Mouse (Mus musculus): ENCODE results near the gene Dcun1d2.

The Dcun1d2 gene

GRCm38 (mm10) chr8:13253413-13253812 is 34.5 kb downstream of the Dcun1d2 start:
- DNase-seq: no peak

- DNase-seq: no peak
These were observed 35.1 kb downstream of the Dcun1d2 start for GRCm38 (mm10) chr8:13252837-13253236.

- no peak for DNase-seq
These were observed 43.5 kb downstream of the Dcun1d2 start for GRCm38 (mm10) chr8:13244343-13244880.

- no peak for DNase-seq
These were observed 44.7 kb downstream of the Dcun1d2 start for GRCm38 (mm10) chr8:13242985-13243870.

GRCm38 (mm10) chr8:13240691-13241090 is 47.2 kb downstream of the Dcun1d2 start:
- DNase-seq: no peak

DNA sequence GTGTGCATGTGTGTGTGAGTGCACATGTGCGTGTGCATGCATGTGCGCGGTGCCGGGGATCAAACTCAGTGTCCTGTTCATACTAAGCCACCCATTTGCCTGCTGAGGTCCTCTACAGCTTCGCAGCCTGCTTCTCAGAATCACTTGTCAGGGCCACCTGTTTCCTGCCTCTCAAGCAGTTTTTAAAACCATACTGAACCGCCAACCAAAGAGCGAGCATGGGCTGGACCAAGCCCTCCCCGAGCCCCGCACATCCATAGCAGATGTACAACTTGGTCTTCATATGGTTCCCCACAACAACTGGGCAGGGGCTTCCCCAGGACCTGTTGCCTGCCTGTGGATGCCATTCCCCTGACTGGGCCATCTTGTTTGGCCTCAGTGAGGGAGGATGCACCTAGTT is 47.9 kb downstream of the Dcun1d2 start:
- DNase-seq: no peak

GRCm38 (mm10) chr8:13234803-13235202 is 53.1 kb downstream of the Dcun1d2 start:
- no peak for DNase-seq

- no peak for DNase-seq
These were observed 57.5 kb downstream of the Dcun1d2 start for GRCm38 (mm10) chr8:13230471-13230870.

DNA sequence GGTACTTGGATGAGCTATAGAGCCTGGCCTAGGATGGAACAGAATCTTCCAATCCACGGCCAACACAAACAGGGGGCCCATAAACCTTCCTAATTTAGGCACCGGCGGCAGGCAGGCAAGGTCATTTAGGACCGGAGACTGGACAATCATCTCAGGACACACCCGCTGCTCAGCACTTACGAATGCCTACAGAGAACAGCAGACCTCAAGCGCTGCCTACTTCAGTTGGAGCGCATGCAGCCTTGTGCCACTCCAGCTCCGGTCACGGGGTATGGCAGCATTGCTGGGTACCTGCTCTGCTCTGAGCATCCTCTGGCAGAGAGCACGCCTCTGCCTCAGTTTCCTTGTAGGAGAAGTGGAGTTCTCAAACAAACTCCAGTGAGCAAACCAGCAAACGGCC is 58.1 kb downstream of the Dcun1d2 start:
- no peak for DNase-seq

GRCm38 (mm10) chr8:13228923-13229610 is 58.9 kb downstream of the Dcun1d2 start:
- no peak for DNase-seq

DNA sequence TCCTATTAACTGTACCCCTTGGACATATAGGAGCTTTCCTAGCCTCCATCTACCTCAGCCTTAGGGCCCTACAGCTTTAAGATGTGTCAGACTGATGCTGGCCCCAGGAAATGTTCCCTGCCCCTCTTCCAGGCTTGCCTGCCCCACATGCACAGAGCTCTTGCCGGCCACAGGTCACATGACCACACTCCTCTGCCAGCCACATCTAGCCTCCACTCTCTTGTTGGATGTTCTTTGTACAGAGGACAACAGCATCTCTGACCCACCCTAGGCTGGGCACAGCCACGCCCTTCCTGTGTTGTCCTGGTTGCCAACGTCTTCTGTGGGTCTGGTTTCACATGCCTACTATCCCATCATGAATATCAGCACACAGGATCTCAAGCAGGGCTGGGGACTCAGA is 60.7 kb downstream of the Dcun1d2 start:
- DNase-seq: no peak

DNA sequence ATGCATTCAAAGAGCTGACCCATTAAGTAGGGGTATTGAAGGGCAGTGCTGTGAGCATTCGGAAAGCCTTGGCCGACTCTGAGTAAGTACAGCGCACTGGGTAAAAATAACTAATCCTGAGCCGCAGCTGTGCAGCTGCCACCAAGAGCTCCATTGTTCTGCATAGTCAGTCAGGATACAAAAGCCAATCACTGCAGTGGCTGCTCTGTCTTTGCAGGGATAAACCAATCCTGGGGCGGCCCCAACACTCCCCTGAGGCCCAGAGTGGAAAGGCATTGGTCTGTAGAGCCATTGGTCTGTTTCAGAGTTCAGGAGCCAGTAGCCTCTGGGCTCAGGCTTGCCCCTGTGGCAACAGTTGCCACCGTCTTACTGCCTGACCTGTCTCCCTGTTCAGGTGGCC is 61.6 kb downstream of the Dcun1d2 start:
- DNase-seq: no peak

DNA sequence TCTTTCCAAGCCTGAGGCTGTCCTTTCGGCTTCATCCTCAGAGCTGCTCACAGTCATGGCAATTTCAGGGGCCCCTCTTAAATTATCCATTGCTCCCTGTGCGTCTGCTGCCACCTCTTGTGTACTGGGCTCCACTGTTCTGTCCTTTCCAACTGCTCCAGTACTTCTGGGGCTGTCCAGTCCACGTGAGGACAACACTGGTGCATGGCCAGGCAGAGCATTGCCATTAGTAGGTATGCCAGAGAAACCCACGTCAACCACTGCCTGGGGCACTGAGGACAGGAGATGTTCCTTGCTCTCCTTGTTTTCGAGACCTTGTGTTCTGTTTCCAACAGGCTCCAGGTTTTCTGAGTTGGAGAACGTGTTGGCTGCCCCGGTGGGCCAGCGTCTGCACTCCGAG is 63.5 kb downstream of the Dcun1d2 start:
- DNase-seq: no peak

DNA sequence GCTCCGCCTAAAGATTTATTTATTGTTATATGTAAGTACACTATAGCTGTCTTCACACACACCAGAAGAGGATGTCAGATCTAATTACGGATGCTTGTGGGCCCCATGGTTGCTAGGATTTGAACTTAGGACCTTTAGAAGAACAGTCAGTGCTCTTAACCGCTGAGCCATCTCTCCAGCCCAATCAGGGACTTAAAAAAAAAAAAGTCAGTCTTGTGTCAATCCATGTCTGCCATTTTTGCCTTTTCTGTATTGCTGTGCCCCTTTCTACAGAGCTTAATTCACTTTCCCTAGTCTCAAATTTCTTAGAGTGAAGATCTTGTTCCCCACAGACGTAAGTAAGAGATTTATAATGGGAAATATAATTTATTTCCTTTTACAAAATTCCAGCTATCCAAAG is 69.5 kb downstream of the Dcun1d2 start:
- DNase-seq: no peak

GRCm38 (mm10) chr8:13217986-13218385 is 69.9 kb downstream of the Dcun1d2 start:
- DNase-seq: no peak

GRCm38 (mm10) chr8:13217093-13217492 is 70.8 kb downstream of the Dcun1d2 start:
- DNase-seq: no peak

- no peak for DNase-seq
These were observed 71.5 kb downstream of the Dcun1d2 start for GRCm38 (mm10) chr8:13216386-13216785.

DNA sequence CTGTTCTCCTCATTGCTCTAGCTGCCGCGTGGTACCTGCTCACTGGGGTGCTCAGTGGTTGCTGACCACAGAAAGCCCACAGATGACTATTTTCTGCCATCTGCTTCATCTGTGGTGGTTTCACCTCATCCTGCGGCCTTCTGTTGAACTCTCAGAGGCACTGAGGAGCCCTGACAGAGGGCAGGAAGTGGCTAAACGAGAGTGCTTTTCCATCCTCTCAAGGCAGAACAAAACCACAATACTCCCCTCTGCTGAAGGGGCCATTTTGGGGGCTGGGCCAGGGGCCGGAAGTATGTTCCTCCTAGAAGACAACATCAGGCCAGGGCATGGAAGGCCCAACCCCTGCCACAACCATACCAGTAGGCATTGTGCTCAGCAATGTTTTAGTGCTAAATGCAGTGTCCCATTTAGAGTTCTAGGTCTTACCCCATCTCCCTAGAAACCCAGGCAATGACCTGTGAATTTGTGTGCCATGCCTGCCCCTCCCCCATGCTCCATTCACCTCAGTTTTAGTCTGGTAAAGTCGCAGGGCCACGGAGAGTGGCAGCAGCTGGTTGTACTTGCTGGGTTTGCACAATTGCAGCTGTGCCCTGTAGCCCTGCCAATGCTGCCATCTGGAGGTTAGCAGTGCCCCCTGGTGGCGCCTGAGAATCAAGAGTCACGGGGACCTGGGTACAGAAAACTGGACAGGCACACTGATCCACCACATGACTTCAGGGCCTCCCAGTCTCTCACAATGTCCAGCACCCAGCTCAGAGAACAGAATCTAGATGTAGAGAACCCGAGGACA is 74.3 kb downstream of the Dcun1d2 start:
- DNase-seq: peak; percentile 61

DNA sequence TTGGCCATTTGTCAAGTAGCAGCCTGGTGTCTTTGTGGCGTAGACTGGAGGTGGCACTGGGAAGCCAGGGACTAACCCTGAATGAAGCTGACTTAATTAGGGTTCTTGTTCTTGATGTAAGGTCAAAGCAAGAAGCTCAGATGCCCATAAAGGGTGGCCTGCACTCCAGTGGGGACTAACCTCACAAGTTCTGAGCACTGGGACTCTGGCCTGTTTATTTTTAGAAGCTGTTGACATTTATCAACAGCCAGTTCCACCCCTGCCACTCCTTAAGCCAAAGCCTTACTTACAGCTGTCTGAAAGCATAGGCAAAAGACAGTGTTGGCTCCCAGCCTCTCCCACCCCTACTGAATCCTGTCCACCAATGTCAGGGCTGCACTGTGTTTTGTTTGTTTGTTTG is 78.2 kb downstream of the Dcun1d2 start:
- no peak for DNase-seq

- DNase-seq: no peak
These were observed 79.1 kb downstream of the Dcun1d2 start for GRCm38 (mm10) chr8:13208627-13209355.

DNA sequence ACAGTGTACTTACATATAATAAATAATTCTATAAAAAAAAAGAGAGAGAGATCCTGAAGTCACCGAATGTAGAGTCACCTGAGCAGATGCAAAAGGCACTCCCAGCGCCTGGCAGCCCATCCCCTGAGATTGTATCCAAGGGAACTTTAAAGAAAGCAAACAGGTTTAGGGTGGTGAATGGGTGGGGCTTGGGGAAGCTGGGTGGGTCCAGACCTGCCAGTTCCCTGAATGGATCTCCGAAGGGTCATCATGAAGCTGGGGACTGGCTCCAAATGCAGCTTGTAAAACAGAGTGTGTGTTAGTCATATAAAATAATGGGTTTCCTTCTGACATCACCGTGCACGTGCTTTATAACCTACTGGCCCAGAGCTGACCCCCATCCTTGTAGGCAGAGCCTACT is 81.6 kb downstream of the Dcun1d2 start:
- DNase-seq: no peak
